Mouse (Mus musculus) lung, postnatal 10 days (tissue): ENCODE measurements around the gene Nanog.
"Not testable (repeated sequence)": the region's sequence is repeated elsewhere in the genome, so short reads cannot be mapped to it uniquely, and the experiment has no call there.

Experiments used
- DNase-seq: peaks from one replicate; pipeline ENCODE4 v3.0.0; 2021

Nanog gene

DNA sequence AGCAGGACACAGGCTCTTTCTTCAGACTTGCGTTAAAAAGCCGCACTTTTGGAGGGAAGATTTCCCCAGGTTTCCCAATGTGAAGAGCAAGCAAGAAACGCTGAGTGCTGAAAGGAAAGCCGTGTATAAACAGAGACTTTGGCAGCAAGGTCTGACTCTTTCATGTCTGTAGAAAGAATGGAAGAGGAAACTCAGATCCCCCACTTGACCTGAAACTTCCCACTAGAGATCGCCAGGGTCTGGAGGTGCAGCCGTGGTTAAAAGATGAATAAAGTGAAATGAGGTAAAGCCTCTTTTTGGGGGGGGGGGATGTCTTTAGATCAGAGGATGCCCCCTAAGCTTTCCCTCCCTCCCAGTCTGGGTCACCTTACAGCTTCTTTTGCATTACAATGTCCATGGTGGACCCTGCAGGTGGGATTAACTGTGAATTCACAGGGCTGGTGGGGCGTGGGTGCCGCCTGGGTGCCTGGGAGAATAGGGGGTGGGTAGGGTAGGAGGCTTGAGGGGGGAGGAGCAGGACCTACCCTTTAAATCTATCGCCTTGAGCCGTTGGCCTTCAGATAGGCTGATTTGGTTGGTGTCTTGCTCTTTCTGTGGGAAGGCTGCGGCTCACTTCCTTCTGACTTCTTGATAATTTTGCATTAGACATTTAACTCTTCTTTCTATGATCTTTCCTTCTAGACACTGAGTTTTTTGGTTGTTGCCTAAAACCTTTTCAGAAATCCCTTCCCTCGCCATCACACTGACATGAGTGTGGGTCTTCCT is at the start of gene Nanog:
TSS of gene Nanog (plus strand) at position 454 of the 765 bp plus-strand sequence.
- DNase-seq, result no peak

DNA sequence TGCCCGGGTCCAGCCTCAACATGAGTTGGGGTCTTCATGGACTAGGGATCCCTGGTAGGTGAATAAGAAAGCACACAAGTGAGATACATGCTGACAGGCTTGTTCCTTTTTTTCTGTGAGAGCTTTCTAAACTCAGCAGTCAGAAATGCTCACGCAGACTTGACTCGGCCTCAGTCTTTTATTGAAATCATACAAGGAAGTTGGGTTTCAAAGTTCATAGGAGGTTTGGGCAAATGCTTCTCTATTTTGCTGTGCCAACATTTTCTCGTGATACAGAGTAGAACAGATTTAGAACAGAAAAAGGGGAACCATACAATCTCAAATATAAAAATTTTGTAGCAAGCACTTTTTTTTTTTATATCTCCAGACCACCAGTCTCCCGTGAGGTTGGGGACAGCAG is 49.7 kb upstream of the Nanog start:
- DNase-seq, result no peak

- DNase-seq, result peak; percentile 28
These were observed 47.7 kb upstream of the Nanog start for GRCm38 (mm10) chr6:122659567-122659966.

- DNase-seq, result peak; percentile 41
These were observed 46.5 kb upstream of the Nanog start for GRCm38 (mm10) chr6:122660601-122661379.

DNA sequence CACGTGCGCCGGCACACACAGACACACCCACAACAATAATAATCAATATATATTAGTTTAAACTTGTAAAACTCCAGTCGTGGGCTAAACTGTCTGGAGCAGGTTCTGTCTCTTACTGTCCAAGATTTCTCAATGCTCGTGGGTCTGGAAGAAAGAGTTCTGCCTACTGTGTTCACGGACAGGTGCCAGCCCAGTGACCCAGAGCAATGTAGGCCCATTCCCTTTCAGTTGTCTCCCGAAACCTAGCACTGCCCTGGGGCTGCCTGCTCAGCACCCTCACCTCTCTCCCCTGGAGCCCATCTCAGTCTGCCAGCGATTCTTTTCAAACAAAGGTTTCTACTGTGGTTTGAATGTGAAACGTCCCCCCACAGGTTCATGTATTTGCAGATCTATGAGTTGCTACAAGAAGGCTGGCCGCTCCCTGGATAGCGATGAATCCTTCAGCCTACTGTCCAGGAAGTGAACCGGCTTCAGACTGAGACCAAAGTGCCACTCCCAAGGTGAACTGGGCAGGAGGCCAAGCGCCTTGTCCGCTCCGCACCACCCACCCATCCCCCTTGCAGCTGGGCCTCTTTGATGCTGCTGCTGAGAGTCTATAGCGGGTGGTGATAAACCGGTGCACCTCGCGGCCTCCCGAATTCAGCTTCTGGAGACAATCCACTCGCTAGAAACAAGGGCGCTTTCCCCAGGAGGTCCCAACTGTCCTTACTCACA is 44.6 kb upstream of the Nanog start:
- DNase-seq, result peak; percentile 36

DNA sequence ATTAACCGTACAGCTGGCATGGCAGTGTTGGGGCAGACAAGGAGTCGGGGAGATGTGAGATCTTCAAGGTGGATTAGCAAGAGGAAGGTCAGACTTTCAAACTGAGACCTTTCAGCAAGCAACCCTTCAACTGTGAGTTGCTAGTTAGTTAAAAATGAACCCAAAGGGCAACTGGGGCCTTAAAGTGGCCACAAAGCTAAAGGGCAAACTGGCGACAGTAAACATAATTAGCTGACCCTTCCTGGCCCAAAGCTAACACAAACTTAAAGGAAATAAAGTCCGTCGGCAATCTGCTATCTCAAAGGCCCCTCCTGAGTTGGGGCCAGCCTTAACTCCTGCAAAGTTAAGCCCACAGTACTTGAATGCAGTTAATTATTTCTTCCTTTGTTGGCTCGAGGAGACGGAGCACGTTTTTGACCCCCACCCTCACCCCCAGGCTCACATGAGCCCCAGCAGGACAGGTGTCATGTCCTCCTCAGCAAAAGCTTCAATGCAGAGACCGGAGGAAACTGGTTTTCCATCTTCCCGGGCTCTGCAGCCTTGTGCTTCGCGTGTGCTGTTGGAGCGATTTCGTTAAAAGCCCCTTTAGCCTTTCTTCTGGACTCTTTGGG is 43.6 kb upstream of the Nanog start:
- no peak for DNase-seq

DNA sequence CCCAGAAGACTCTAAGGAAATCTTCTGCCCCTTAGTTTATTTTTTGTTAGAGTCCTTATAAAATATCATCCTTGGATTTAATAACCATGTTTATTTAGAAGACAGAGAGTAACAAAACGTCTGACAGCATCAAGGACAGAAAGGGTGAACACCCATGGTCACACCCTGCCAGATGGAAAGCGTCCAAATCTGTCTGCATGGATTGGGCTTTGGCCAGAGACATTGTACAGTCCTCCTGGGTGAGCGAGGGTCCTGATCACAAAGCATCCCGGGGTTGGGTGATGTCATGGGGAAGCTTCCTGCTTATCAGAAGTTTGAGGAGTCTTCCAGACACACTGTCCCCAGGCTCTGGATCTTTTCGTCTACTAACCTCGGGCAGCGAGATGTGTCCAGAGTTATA is 41.4 kb upstream of the Nanog start:
- DNase-seq, result peak; percentile 39

GRCm38 (mm10) chr6:122667715-122668114 is 39.6 kb upstream of the Nanog start:
- DNase-seq, result no peak

DNA sequence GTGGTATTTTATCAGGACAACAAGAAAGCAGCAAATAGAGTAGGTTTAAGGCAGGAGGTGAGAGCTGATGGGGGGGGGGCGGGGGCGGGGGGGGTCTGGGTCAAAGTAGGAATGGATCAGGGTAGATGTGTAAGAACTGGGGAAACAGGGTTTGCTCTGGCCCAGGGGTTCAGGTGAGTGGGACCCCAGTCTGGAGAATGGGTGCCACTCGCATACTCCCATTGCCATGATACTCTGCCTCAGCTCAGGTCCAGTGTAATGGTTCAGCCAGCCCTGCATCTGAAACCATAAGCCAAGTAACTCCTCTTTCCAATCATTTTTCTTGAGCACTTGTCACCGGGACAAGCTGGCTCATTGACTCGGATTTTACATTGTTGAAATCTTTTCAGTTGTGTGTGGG is 38.5 kb upstream of the Nanog start:
- no peak for DNase-seq

DNA sequence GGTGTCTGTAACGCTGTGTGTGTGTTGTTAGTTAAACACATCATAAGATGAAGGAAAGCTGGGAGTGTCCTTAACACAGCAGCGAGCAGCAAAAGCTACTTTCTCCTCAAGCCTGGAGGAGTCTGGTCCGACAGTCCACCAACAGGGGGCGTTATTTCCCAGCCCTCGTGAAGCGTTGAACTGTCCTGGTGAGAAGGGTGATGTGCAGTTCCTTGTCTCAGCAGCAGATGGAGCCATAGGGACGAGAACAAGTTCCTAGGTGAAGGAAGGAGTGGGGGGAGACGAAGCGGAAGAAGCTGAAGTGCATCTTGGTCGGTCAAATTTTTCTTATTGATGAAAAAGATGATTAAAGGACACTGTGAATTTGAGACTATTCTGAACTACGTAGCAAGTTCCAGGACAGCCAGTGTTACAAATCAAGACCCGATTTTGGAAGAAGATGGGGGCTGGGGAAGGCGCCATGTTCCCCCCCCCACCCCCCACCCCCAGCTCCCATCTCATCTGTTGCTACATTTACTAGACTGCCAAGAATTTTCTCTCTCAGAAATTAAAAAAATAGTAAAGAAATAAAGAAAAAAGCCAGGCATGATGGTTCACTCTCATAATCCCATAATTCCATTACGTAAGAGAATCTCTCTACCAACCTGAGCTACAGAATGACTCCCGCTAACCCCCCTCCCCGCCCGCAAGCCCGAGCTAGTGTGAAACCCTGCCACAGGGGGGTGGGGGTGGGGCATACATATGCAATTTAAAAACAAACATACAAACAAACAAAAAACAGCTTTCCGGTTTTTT is 37.7 kb upstream of the Nanog start:
- peak; percentile 95 for DNase-seq

GRCm38 (mm10) chr6:122670201-122670551 is 37.1 kb upstream of the Nanog start:
- DNase-seq, result no peak

DNA sequence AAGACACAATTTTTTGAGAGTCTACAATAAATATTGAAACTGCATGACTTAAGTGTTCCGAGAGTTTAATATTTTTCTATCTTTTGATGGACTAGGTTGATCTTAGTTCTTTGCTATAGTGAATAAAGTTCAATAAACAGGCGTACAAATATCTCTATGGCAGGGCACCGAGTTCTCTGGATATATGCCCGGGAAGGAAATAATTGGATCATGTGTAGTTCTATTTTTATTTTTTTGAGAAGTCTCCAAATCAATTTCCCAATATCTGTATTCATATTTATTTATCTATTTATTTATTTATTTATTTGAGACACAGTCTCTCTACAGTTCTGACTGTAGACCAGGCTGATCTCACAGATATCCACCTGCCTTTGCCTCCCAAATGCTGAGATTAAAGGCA is 36.4 kb upstream of the Nanog start:
- no peak for DNase-seq

DNA sequence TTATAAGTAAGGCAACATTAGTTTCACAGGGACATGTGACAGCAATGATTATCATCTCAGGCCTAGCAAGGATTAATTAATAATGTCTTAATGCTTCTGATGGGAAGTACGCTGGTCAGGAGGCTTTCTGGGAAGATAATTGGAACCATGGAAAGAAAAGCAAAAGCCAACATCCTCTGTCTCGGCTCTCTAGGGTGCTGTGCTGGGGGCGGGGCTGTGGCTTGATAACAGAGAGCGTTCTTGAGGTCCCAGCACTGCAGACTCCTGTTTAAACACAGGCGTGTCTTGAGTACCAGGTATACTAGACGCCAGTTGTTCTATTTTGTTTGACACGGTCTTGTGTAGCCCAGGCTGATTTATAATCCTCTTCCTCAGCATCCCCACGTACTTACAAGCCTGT is 34.5 kb upstream of the Nanog start:
- DNase-seq, result no peak

DNA sequence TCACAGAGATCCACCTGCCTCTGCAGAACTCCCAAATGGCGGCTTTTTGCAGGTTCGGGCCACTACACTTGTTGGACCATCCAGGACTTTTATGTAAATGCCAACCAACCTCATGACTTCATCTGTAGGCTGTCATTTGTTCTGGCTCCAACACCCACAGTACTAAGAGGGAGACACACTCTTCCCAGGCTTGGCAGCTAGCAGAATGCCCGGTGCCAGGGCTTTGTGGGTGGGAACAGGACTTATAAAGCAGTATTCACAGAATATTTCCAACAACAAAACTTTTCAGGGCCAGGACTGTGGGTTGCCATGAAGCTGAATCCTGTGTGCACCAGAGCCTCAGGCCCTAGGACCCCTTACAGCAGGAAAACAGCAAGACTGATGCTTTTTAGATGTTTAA is 24.6 kb upstream of the Nanog start:
- no peak for DNase-seq

- DNase-seq, result no peak
These were observed 20.6 kb upstream of the Nanog start for GRCm38 (mm10) chr6:122686709-122687108.

- DNase-seq, result no peak
These were observed 17.8 kb upstream of the Nanog start for GRCm38 (mm10) chr6:122689411-122690055.

DNA sequence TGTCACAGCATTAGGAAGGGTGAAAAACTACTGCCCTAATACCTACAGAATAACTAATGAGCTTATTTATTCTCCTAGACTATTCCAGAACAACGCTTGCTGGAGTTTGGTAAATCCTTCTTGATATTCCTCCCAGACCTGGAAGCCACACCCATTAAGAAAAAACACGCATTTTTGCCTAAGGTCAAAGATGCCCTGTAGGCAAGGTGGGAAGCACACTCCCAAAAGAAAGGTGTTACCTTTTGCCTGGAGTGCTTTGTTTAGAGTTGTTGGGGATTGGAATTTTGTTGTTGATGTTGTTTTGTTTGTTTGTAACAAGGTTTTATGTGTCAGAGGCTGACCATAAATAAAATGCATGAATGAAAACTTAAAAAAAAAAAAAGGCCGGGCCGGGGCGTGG is 17.2 kb upstream of the Nanog start:
- no peak for DNase-seq

GRCm38 (mm10) chr6:122695398-122695797 is 11.9 kb upstream of the Nanog start:
- DNase-seq, result no peak

GRCm38 (mm10) chr6:122699628-122700027 is 7.7 kb upstream of the Nanog start:
- not testable (repeated sequence) for DNase-seq

DNA sequence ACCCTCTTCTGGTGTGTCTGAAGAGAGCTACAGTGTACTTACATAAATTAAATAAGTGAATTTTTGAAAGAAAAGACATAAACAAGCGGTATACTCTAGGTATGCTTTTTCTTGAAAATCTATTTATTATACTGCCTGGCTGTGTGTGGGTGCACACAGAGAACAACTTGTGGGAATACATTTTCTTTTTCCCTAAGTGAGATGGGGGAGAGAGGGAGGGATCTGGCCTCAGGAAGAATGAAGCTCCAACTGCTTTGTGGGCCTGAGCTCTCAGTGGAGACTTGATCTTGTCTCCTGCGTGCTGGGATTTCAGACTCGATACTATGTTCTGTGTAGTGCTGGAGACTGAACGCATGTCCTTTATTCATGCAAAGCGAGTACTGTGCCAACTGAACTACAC is 5.5 kb upstream of the Nanog start:
- DNase-seq, result no peak

- peak; percentile 76 for DNase-seq
These were observed 4.7 kb upstream of the Nanog start for GRCm38 (mm10) chr6:122702480-122703124.
